Mouse (Mus musculus): ENCODE measurements around the gene Rabl6. TPM values are rescaled to one million over a fixed set of nuclear protein-coding genes. Genes with fewer than 3 reads are reported as not detected.

Rabl6 gene
- total RNA-seq, 1 experiment from 2014 or later = 65.6 TPM

GRCm38 (mm10) chr2:25577951-25578795, 30.1 kb downstream of the Rabl6 start:
- ATAC-seq (ENCODE audit: extremely low read depth, insufficient number of reproducible peaks, low FRiP score, poor library complexity, severe bottlenecking) = no peak

- no peak for ATAC-seq (ENCODE audit: extremely low read depth, insufficient number of reproducible peaks, low FRiP score, poor library complexity, severe bottlenecking)
These were observed 31.1 kb downstream of the Rabl6 start for GRCm38 (mm10) chr2:25576965-25577891.

- ATAC-seq (ENCODE audit: extremely low read depth, insufficient number of reproducible peaks, low FRiP score, poor library complexity, severe bottlenecking) = no peak
These were observed 32.1 kb downstream of the Rabl6 start for GRCm38 (mm10) chr2:25576028-25576850.

GRCm38 (mm10) chr2:25575432-25576027, 32.8 kb downstream of the Rabl6 start:
- no peak for ATAC-seq (ENCODE audit: extremely low read depth, insufficient number of reproducible peaks, low FRiP score, poor library complexity, severe bottlenecking)

- ATAC-seq (ENCODE audit: extremely low read depth, insufficient number of reproducible peaks, low FRiP score, poor library complexity, severe bottlenecking) = peak; percentile 87
These were observed 33.5 kb downstream of the Rabl6 start, which contains the start of the genes Mamdc4 and Phpt1 for GRCm38 (mm10) chr2:25574579-25575431. Gene Mamdc4 (minus strand): TSS chr2:25574845. Gene Phpt1 (minus strand): TSS chr2:25575224.

- ATAC-seq (ENCODE audit: extremely low read depth, insufficient number of reproducible peaks, low FRiP score, poor library complexity, severe bottlenecking) = no peak
These were observed 34.2 kb downstream of the Rabl6 start for GRCm38 (mm10) chr2:25574136-25574535.

- no peak for ATAC-seq (ENCODE audit: extremely low read depth, insufficient number of reproducible peaks, low FRiP score, poor library complexity, severe bottlenecking)
These were observed 35.3 kb downstream of the Rabl6 start for GRCm38 (mm10) chr2:25573068-25573467.

GRCm38 (mm10) chr2:25571221-25571620, 37.1 kb downstream of the Rabl6 start:
- ATAC-seq (ENCODE audit: extremely low read depth, insufficient number of reproducible peaks, low FRiP score, poor library complexity, severe bottlenecking) = no peak

- no peak for ATAC-seq (ENCODE audit: extremely low read depth, insufficient number of reproducible peaks, low FRiP score, poor library complexity, severe bottlenecking)
These were observed 39.0 kb downstream of the Rabl6 start for GRCm38 (mm10) chr2:25569323-25569722.

GRCm38 (mm10) chr2:25568473-25569019, 39.8 kb downstream of the Rabl6 start:
- no peak for ATAC-seq (ENCODE audit: extremely low read depth, insufficient number of reproducible peaks, low FRiP score, poor library complexity, severe bottlenecking)

- no peak for ATAC-seq (ENCODE audit: extremely low read depth, insufficient number of reproducible peaks, low FRiP score, poor library complexity, severe bottlenecking)
These were observed 41.8 kb downstream of the Rabl6 start for GRCm38 (mm10) chr2:25566558-25566957.

GRCm38 (mm10) chr2:25565741-25566140, 42.6 kb downstream of the Rabl6 start:
- no peak for ATAC-seq (ENCODE audit: extremely low read depth, insufficient number of reproducible peaks, low FRiP score, poor library complexity, severe bottlenecking)

GRCm38 (mm10) chr2:25561946-25562345, 46.4 kb downstream of the Rabl6 start:
- ATAC-seq (ENCODE audit: extremely low read depth, insufficient number of reproducible peaks, low FRiP score, poor library complexity, severe bottlenecking) = no peak

GRCm38 (mm10) chr2:25560551-25560950, 47.8 kb downstream of the Rabl6 start:
- ATAC-seq (ENCODE audit: extremely low read depth, insufficient number of reproducible peaks, low FRiP score, poor library complexity, severe bottlenecking) = no peak

- no peak for ATAC-seq (ENCODE audit: extremely low read depth, insufficient number of reproducible peaks, low FRiP score, poor library complexity, severe bottlenecking)
These were observed 49.5 kb downstream of the Rabl6 start for GRCm38 (mm10) chr2:25558774-25559173.

- ATAC-seq (ENCODE audit: extremely low read depth, insufficient number of reproducible peaks, low FRiP score, poor library complexity, severe bottlenecking) = no peak
These were observed 50.4 kb downstream of the Rabl6 start for GRCm38 (mm10) chr2:25557964-25558360.

- peak; percentile 93 for ATAC-seq (ENCODE audit: extremely low read depth, insufficient number of reproducible peaks, low FRiP score, poor library complexity, severe bottlenecking)
These were observed 50.9 kb downstream of the Rabl6 start, which contains the start of gene Edf1 for GRCm38 (mm10) chr2:25557221-25557963. Gene Edf1 (plus strand): TSS chr2:25557847.

Measured in neutrophil, adult 5-6 weeks (primary cell).